Mouse (Mus musculus) midbrain, embryonic 13.5 days (tissue): ENCODE data around the gene Rbm18. TPM values are rescaled to one million over a fixed set of nuclear protein-coding genes. Genes with fewer than 3 reads are reported as not detected.
"Not testable (repeated sequence)": the region's sequence is repeated elsewhere in the genome, so short reads cannot be mapped to it uniquely, and the experiment has no call there.

Experiments used
- ATAC-seq: fragments of 200-750 bp; cut with Nextera tagmentation; 2 replicates; pipeline ENCODE4 v1.8.0; 2017; ENCODE audit warnings: mild to moderate bottlenecking, moderate TSS enrichment, moderate library complexity
- H3K27ac ChIP-seq: fragments of 300-500 bp; sonication (generic); 2 replicates; pipeline ENCODE4 v1.5.1; 2015; ENCODE audit warnings: inconsistent platforms, mild to moderate bottlenecking, moderate library complexity
- H3K27me3 ChIP-seq: fragments of 300-500 bp; sonication (generic); 2 replicates; pipeline ENCODE4 v1.6.1; 2015; ENCODE audit warnings: mild to moderate bottlenecking, inconsistent platforms
- H3K36me3 ChIP-seq: fragments of 300-500 bp; sonication (generic); 2 replicates; pipeline ENCODE4 v1.6.1; 2015; ENCODE audit warnings: mild to moderate bottlenecking, inconsistent platforms
- H3K4me1 ChIP-seq: fragments of 300-500 bp; sonication (generic); replicated peaks from 2 replicates; pipeline ENCODE4 v1.6.1; 2015; ENCODE audit warnings: inconsistent platforms
- H3K4me2 ChIP-seq: fragments of 300-500 bp; sonication (generic); replicated peaks from 2 replicates; pipeline ENCODE4 v1.6.1; 2015; ENCODE audit warnings: moderate library complexity, mild to moderate bottlenecking, inconsistent platforms
- H3K4me3 ChIP-seq: fragments of 300-500 bp; sonication (generic); replicated peaks from 2 replicates; pipeline ENCODE4 v1.5.1; 2015; ENCODE audit warnings: mild to moderate bottlenecking, inconsistent platforms
- H3K9ac ChIP-seq: fragments of 300-500 bp; sonication (generic); replicated peaks from 2 replicates; pipeline ENCODE4 v1.6.1; 2015; ENCODE audit warnings: mild to moderate bottlenecking, inconsistent platforms
- H3K9me3 ChIP-seq: fragments of 300-500 bp; sonication (generic); 2 replicates; pipeline ENCODE4 v1.6.1; 2016; ENCODE audit warnings: mild to moderate bottlenecking, inconsistent platforms
- WGBS: fragments of 180-500 bp; shearing (Covaris S2); methylation state at CpG from one replicate; pipeline ENCODE4 v1.1.7; 2015; 5-methylcytosine and 5-hydroxymethylcytosine counted together
- polyA plus RNA-seq: library from polyadenylated mRNA; unstranded; fragments of >200 nt; fragmentation: Nextera tagmentation; extraction: Ambion mirVana; gene quantifications from 2 replicates; pipeline ENCODE4 v1.2.1, GENCODE M21; 2015

Gene Rbm18
- 159 and 168 TPM in 2 replicates for polyA plus RNA-seq

- Histone ChIP-seq H3K4me3 (peak within 1 kb of the TSS; percentile 73), H3K27ac (peak within 1 kb of the TSS; percentile 80), H3K4me1 (peaks cover 23% of the 10 kb centered on the region), H3K36me3 (peaks cover 26% of the 10 kb centered on the region), H3K4me2 (peak within 1 kb of the TSS; percentile 70), H3K27me3 (no peaks in the 10 kb centered on the region), H3K9me3 (no peaks in the 10 kb centered on the region), H3K9ac (peak within 1 kb of the TSS; percentile 83)
- peak; percentile 97 for ATAC-seq
- under 1% methylated on average over 50 of the region's 50 CpGs for whole genome bisulfite sequencing
These were observed at the start of gene Rbm18, which contains the start of gene Mrrf for GRCm38 (mm10) chr2:36136300-36136941. Gene Rbm18, minus strand, starts transcription at chr2:36136773. Gene Mrrf, plus strand, starts transcription at chr2:36136389.

- no peaks in the 10 kb centered on the region for H3K4me1 ChIP-seq
- H3K9me3 ChIP-seq = no peaks in the 10 kb centered on the region
- H3K27me3 ChIP-seq = no peaks in the 10 kb centered on the region
- ATAC-seq = no peak
- no peak overlapping the region for H3K27ac ChIP-seq
- no peak overlapping the region for H3K9ac ChIP-seq
- H3K4me2 ChIP-seq = no peak overlapping the region
- 67% methylated on average over 6 of the region's 6 CpGs for WGBS
- H3K36me3 ChIP-seq = peaks cover 9% of the 10 kb centered on the region
- no peak overlapping the region for H3K4me3 ChIP-seq
These were observed 48.3 kb upstream of the Rbm18 start for GRCm38 (mm10) chr2:36184876-36185275.

DNA sequence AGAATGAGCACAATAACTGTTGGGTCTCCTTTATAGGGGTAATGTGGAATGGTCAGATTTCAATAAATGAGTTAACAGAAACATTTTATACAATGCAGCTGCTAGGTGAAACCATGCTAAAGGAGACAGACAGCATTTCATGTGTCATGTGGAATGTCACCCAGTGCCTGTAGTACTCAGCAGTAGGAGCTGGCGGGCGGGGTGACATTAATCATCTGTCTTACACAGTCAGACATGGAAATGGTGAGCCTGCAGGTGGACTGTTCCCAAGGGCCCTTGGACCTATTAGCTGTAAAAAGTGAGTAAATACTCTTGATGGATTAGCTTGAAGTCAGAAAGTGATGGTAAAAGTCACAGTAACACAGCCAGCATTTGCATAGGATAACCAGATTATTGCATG, 47.6 kb upstream of the Rbm18 start:
- Histone ChIP-seq H3K27me3 (no peaks in the 10 kb centered on the region), H3K4me2 (no peak overlapping the region), H3K9ac (no peak overlapping the region), H3K36me3 (peaks cover 3% of the 10 kb centered on the region; the same call in 1 of the 2 replicates), H3K4me1 (no peaks in the 10 kb centered on the region), H3K9me3 (no peaks in the 10 kb centered on the region), H3K4me3 (no peak overlapping the region), H3K27ac (no peak overlapping the region)
- 92% methylated on average over 2 of the region's 2 CpGs for whole genome bisulfite sequencing
- ATAC-seq = no peak

DNA sequence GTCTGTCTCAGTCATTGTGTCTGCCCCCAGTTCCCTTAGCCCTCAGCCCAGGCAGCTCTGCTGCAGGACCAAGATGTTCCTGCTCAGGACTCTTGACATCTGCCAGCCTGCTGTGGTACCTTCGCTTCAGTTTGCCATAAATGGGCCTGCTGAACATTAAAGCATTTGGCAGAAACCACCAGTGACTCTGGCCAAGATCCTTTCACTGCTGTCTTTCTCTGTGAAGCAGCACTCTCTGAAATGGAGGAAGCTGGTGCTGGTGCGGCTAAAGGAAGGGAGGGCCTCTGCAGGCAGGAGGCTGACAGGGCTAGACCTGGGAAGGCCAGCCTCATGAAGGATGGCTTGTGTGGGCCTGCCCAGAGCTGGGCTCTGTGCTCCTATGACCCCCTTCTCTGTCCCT, 46.7 kb upstream of the Rbm18 start:
- Histone ChIP-seq H3K9ac (no peak overlapping the region), H3K4me3 (no peak overlapping the region), H3K27me3 (no peaks in the 10 kb centered on the region), H3K36me3 (peaks cover 5% of the 10 kb centered on the region; the same call in 1 of the 2 replicates), H3K4me2 (no peak overlapping the region), H3K27ac (no peak overlapping the region), H3K9me3 (no peaks in the 10 kb centered on the region), H3K4me1 (no peaks in the 10 kb centered on the region)
- no peak for ATAC-seq
- 78% methylated on average over 2 of the region's 2 CpGs for WGBS

DNA sequence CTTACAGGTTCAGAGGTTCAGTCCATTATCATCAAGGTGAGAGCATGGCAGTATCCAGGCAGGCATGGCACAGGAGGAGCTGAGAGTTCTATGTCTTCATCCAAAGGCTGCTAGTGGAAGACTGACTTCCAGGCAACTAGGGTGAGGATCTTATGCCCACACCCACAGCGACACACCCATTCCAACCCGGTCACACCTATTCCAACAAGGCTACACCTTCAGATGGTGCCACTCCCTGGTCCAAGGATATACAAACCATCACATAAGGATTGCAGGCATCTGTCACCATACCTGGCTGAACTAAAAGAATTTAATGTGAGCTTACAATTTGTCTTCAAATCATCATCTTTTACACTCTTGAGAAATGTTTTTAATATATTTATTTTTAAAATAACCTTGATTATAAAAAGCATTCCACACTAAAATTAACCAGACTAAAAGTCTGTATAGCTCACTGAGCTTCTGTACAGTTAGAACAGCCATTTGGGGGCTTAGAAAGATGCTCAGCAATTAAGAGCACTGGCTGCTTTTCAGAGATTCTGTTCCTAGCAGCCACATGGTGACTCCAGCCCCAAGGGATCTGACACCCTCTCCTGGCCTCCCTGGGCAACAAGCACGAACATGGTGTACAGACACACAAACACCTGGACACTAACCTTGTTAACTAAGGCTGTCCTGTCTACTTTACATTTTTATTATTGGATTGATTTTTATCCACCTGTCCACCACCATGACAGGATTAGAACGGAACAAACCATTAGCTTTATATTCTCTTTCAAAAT, 45.2 kb upstream of the Rbm18 start:
- not testable (repeated sequence) for ATAC-seq

DNA sequence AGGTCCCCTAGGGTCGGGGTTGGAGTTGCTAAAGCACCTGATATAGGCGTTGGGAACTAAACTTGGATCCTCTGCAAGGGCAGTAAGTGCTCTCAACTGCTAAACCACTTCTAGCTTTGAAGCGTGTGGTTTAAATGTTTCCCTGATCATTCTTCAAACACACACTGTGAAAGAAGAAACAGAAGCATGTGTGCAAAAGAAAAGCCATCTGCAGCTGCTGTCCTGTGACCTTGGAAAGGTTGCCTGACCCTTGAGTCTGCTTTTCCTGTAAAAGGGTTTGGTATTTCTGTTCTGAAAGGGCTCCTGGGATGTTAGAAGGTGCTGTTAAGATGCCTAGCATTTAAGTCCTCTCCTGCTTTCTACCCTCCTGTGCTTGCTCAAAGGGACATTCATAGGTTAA, 42.9 kb upstream of the Rbm18 start:
- no peak for ATAC-seq
- Histone ChIP-seq H3K27ac (no peak overlapping the region), H3K27me3 (no peaks in the 10 kb centered on the region), H3K36me3 (peaks cover 20% of the 10 kb centered on the region), H3K4me1 (no peaks in the 10 kb centered on the region), H3K9ac (no peak overlapping the region), H3K4me2 (no peak overlapping the region), H3K9me3 (no peaks in the 10 kb centered on the region), H3K4me3 (no peak overlapping the region)
- 74% methylated on average over 3 of the region's 3 CpGs for WGBS

More for the DNA sequence above, 45.2 kb upstream of the Rbm18 start:
- not testable (repeated sequence) for H3K4me1 ChIP-seq, H3K4me3 ChIP-seq, H3K9ac ChIP-seq, H3K9me3 ChIP-seq, H3K27ac ChIP-seq, H3K4me2 ChIP-seq, H3K27me3 ChIP-seq
- peaks cover 18% of the 10 kb centered on the region for H3K36me3 ChIP-seq
- WGBS = 91% methylated on average over 4 of the region's 4 CpGs

DNA sequence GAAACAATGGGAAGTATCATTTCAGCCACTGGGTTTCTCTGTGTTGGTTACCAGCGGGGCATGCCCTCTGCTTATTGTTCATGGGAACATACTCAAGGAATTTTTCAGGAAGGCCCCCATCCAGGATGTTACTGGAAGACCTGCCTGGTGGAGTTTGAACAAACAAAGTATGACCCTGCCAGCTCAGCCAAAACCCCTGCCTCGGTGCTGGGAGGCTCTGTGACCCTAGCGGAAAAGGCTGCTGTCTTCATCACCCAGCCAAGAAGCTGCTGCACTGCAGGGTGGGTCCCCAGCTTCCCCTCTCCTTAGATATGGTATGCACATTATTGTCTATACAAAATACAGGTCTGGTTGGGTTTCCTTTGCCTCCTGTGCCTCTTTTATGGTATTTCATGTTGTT, 36.0 kb upstream of the Rbm18 start:
- Histone ChIP-seq H3K27ac (no peak overlapping the region), H3K9me3 (no peaks in the 10 kb centered on the region), H3K4me2 (no peak overlapping the region), H3K36me3 (peaks cover 12% of the 10 kb centered on the region), H3K27me3 (no peaks in the 10 kb centered on the region), H3K4me1 (peaks cover 13% of the 10 kb centered on the region), H3K4me3 (no peak overlapping the region), H3K9ac (no peak overlapping the region)
- WGBS = 95% methylated on average over 3 of the region's 3 CpGs
- ATAC-seq = no peak

DNA sequence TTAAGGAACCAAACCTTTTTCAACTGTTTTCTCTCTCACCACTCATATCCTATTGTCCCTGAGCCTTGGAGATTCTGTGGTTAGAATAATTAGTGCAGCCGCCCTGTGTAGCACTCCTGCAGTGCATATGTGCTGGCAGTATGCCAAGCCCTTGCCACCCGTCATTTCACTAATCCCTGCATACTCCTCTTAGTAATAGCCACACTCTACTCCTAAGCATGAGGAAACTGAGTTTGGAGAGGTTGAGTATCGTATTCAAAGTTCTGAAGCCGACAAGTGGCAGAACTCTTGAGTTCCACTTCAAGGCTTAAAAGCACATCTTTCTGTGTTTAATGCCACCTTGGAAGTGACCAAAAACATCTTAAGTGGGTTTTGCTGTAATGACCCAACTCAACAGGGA, 35.6 kb upstream of the Rbm18 start:
- WGBS = 61% methylated on average over 4 of the region's 4 CpGs
- Histone ChIP-seq H3K4me3 (no peak overlapping the region), H3K9me3 (no peaks in the 10 kb centered on the region), H3K27ac (0 out of 2 replicates have a peak overlapping the region, but pooled peaks have one; percentile 19), H3K4me2 (no peak overlapping the region), H3K27me3 (no peaks in the 10 kb centered on the region), H3K4me1 (peaks cover 13% of the 10 kb centered on the region), H3K9ac (no peak overlapping the region), H3K36me3 (peaks cover 8% of the 10 kb centered on the region)
- peak; percentile 71; the same call in 1 of the 2 replicates for ATAC-seq

DNA sequence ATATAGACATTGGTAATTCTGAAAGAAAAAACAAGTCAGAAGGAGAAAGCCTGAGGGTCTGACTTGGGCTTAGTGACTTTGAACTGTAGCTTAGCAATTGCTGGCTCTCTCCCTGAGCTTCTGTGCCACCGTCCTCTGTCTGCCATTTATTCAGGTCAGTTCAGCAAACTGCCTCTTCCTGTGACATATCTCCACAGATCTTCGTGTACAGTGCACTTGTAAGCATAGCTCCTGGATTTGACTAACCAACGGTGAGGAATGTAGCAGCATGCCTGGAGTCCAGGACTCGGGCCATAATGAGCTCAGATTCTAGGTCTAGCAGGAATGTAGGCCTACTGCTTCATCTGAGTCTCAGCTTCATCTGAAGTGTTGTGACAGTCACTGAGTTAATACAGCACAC, 32.6 kb upstream of the Rbm18 start:
- ATAC-seq = no peak
- WGBS = 90% methylated on average over 4 of the region's 4 CpGs
- H3K4me1 ChIP-seq = peaks cover 13% of the 10 kb centered on the region
- no peak overlapping the region for H3K9ac ChIP-seq
- H3K9me3 ChIP-seq = no peaks in the 10 kb centered on the region
- peaks cover 3% of the 10 kb centered on the region; the same call in 1 of the 2 replicates for H3K36me3 ChIP-seq
- H3K4me2 ChIP-seq = no peak overlapping the region
- H3K27ac ChIP-seq = no peak overlapping the region
- no peaks in the 10 kb centered on the region for H3K27me3 ChIP-seq
- no peak overlapping the region for H3K4me3 ChIP-seq

DNA sequence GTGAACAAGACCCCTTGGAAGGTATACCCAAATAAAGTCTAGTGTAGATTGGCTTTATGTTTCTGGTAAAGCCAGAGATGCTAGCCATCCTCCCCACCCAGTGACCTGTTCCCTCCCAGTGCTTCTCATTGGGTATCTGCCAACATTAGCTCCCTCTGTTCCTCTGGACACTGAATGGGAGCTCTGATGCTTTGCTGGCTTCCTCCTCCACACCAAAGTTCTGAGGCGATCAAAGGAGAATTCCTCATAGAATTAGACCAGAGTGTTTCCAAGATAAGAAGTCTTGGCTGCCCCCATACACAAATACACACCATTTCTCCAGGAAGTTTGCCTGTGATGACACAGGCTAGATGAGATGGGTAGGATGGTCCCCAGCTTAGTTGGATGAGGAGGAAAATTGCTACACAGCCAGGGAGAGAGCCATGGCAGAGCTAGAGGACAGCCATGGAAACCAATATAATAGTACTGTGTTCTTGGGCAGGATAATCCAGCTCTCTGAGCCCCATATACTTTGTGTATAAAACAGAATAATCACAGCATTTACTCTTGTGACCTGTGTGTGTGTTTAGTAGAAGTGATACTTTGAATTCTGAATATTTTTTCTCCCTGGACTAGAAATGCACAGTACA, 31.5 kb upstream of the Rbm18 start:
- no peaks in the 10 kb centered on the region for H3K9me3 ChIP-seq
- H3K27ac ChIP-seq = no peak overlapping the region
- H3K4me3 ChIP-seq = no peak overlapping the region
- no peak overlapping the region for H3K4me2 ChIP-seq
- peaks cover 3% of the 10 kb centered on the region for H3K36me3 ChIP-seq
- no peaks in the 10 kb centered on the region for H3K27me3 ChIP-seq
- WGBS = 89% methylated on average over 1 of the region's 1 CpGs
- peaks cover 13% of the 10 kb centered on the region for H3K4me1 ChIP-seq
- no peak overlapping the region for H3K9ac ChIP-seq
- ATAC-seq = no peak

GRCm38 (mm10) chr2:36159336-36159735, 22.8 kb upstream of the Rbm18 start:
- no peak for ATAC-seq
- H3K4me1 ChIP-seq = no peaks in the 10 kb centered on the region
- H3K27me3 ChIP-seq = no peaks in the 10 kb centered on the region
- H3K4me2 ChIP-seq = no peak overlapping the region
- no peak overlapping the region for H3K4me3 ChIP-seq
- H3K9ac ChIP-seq = no peak overlapping the region
- 92% methylated on average over 4 of the region's 4 CpGs for WGBS
- H3K36me3 ChIP-seq = peaks cover 34% of the 10 kb centered on the region
- H3K9me3 ChIP-seq = no peaks in the 10 kb centered on the region
- H3K27ac ChIP-seq = no peak overlapping the region

DNA sequence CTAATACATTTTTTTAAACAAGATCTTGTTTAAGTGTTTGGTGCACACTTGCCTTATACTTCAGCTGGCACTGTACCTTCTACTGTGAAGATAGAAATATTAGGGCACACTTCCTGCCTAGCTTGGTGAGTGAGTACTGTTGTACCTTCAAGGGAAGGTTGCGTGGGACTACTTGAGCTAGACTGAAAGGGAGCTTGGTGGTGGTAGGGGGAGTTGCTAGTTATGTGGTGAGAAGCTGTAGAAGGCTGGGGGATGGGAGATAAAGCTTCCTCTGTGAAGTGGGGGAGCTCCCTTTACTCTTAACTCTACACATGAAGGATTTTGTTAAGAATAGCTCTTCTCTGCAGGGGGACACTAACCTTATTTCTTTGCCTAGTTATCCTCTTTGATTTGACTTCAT, 20.9 kb upstream of the Rbm18 start:
- Histone ChIP-seq H3K9ac (no peak overlapping the region), H3K27me3 (no peaks in the 10 kb centered on the region), H3K4me1 (no peaks in the 10 kb centered on the region), H3K4me2 (no peak overlapping the region), H3K9me3 (no peaks in the 10 kb centered on the region), H3K27ac (no peak overlapping the region), H3K36me3 (peaks cover 47% of the 10 kb centered on the region), H3K4me3 (no peak overlapping the region)
- 92% methylated on average over 1 of the region's 1 CpGs for WGBS
- no peak for ATAC-seq
